Mouse (Mus musculus): ENCODE data around the gene Schip1. TPM values are rescaled to one million over a fixed set of nuclear protein-coding genes. Genes with fewer than 3 reads are reported as not detected.

Schip1 gene
- total RNA-seq, 2 experiments from 2014 or later, result 126 to 145 TPM

- DNase-seq, result no peak
Measured at GRCm38 (mm10) chr3:68669418-68669974, 604.9 kb downstream of the Schip1 start.

- no peak for DNase-seq
Measured at GRCm38 (mm10) chr3:68674721-68675120, 610.1 kb downstream of the Schip1 start.

DNA sequence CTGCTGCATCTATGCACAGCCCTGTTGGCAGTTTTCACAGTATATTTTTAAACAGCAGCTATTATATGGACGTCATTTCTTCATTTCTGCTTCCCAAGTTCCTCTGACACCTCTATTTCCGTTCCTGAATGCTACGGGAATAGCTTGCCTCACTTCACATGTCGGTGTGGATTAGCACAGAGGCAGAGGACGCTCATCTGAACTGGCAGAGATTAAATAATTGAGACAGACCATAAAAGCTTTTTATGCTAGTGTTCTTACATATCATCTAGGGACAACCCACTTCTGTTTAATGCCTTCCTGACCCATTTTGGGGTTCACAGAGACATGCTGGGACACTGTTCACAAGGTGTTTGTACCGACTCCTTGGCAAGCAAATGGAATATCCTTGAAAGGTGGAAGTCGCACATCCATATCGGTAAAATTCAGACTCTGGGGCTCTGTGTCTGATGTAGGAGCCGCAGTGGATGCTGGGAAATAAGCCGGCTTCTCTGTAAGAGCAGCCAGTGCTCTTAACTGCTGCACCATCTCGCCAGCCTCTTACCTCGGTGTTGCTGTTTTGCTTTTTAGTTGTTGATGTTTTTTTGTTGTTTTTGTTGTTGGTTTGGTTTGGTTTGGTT is 610.7 kb downstream of the Schip1 start:
- DNase-seq, result no peak

Other genes starting within 250 kb of the Schip1 start
- not detected for gene Iqcj, start 172.6 kb upstream of the Schip1 start, total RNA-seq (2021)
- gene Iqschfp, start 172.6 kb upstream of the Schip1 start, total RNA-seq (2021), result not detected